ENCODE assay signal across 16 mouse cellular contexts in genomic region chr5:69088912-69089311, GRCm38 (mm10).
"Had no signal": no experiment of that assay in that cellular context is flagged by ENCODE, and none has a peak within 500 bp of the region (broad histone marks: within the 10 kb centered on the region; RNA-seq: fewer than 3 reads in every experiment).

No protein-coding gene starts in this region.

- H3K4me2 ChIP-seq: liver, embryonic 11.5 days; liver, embryonic 15.5 days; lung, embryonic 14.5 days; neural tube, embryonic 15.5 days had no signal

- H3K9me3 ChIP-seq: limb, embryonic 10.5 days; liver, embryonic 15.5 days; midbrain, embryonic 10.5 days; neural tube, embryonic 15.5 days had no signal

- H3K4me1 ChIP-seq: limb, embryonic 10.5 days; liver, embryonic 15.5 days; midbrain, embryonic 10.5 days; neural tube, embryonic 15.5 days had no signal

- H3K36me3 ChIP-seq: limb, embryonic 10.5 days; liver, embryonic 15.5 days; midbrain, embryonic 10.5 days; neural tube, embryonic 15.5 days had no signal

- H3K9ac ChIP-seq: liver, embryonic 15.5 days; lung, embryonic 14.5 days; neural tube, embryonic 15.5 days had no signal

- H3K27ac ChIP-seq: left cerebral cortex, adult 2 months; limb, embryonic 10.5 days; liver, embryonic 15.5 days; midbrain, embryonic 10.5 days; neural tube, embryonic 15.5 days had no signal

- DNase-seq: kidney, postnatal 10 days; kidney, postnatal 4 days; lung, embryonic 14.5 days; lung, postnatal 10 days; lung, postnatal 4 days; right cerebral cortex, postnatal 4 days; spleen, adult 18-20 months; thymus, adult 2 months; thymus, postnatal 25 days had no signal

- H3K27me3 ChIP-seq: liver, embryonic 15.5 days; neural tube, embryonic 15.5 days had no signal

- H3K4me3 ChIP-seq: left cerebral cortex, adult 2 months; limb, embryonic 10.5 days; liver, embryonic 15.5 days; midbrain, embryonic 10.5 days; myocyte; neural tube, embryonic 15.5 days had no signal
